Mouse (Mus musculus): ENCODE results near the gene Gm20661.

Gm20661 gene

DNA sequence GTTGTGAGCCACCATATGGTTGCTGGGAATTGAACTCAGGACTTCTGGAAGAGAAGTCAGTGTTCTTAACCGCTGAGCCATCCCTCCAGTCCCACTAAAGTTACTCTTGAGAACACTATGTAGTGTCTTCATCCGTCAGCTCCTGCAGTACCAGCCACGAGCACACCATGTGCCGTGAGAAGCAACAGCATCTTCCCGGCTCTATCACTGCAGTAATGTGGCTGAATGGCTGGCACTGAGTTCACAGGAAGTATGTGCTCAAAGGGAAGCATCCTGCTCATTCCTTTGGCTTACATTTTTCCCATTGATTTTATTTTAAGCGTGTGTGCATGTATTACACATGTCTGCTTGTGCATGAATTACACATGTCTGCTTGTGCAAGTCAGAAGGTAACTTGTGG, 15.4 kb upstream of the Gm20661 start:
- DNase-seq (ENCODE audit: low read depth, low spot score), result no peak

DNA sequence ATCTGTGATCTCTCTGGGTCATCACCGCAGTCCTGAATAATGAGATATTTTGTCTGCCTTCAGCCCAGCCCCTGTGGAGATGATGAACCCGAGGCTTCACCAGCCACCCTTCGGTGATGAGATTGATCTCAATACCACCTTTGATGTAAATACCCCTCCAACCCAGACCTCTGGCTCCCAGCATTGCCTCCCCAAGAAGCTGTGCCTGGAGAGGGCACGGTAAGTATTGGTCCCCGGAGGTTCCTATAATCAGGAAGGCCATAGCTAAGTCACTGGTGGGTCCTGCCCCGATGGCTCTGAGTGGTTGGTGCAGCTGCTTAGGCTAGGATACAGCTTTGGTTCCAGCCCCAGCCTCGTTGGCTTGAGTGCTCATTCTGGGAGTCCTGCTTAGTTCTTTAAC, 14.3 kb upstream of the Gm20661 start:
- DNase-seq (ENCODE audit: low read depth, low spot score), result no peak

DNA sequence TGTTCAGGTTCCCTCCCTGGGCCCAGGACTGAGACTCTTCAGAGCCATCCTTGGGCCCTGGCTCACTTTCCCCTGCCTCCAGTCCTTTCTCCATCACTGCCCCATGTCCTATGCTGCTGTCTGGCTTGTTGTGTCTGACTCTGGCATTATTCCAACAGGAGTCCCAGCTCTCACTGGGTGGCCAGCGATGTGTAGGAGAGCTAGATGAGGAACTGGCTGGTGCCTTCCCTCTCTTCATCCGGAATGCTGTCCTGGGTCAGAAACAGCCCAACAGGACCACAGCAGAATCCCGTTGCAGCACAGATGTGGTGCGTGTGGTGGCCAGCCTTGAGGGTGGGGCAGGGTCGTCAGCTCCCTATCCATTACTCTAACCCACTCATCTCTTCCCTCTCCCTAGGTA, 12.5 kb upstream of the Gm20661 start:
- DNase-seq (ENCODE audit: low read depth, low spot score), result no peak

DNA sequence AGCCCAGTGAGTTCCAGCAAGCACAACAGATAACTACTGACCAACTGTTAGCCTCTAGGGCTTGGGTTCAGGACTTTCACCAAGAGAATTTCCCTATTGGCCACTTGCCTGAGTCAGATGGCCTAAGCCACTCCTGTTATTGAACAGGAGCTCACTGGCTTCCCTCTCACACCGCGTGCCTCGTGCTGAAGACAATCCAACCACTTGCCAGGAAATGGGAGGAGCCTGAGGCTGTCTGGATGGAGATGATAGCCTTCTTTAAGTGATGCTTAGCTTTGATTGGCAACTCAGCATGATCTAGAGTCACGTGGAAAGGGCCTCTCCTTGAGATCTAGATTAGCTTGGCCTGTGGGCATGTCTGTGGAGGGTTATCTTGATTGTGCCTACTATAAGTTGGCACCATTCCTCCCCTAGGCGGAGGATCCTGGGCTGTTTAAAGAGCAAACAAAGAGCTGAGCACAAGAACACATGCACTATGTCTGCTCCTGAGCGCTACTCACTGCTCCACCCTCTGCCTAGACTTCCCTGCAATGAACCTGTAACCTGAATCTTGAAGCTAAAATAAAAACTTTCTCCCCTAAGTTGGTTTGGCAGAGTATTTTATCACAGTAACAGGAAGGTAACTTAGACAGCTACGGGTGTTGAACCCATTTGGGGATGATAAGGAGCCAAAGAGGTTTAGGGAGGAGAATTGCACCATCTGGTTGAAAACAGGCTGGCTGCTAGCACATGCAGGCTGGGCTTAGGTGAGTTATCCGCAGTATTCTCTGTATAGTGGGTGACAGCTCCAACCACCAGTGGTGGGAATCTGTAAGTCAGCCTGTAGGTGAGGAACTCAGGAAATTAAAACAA, 10.9 kb upstream of the Gm20661 start:
- no peak for DNase-seq (ENCODE audit: low read depth, low spot score)

DNA sequence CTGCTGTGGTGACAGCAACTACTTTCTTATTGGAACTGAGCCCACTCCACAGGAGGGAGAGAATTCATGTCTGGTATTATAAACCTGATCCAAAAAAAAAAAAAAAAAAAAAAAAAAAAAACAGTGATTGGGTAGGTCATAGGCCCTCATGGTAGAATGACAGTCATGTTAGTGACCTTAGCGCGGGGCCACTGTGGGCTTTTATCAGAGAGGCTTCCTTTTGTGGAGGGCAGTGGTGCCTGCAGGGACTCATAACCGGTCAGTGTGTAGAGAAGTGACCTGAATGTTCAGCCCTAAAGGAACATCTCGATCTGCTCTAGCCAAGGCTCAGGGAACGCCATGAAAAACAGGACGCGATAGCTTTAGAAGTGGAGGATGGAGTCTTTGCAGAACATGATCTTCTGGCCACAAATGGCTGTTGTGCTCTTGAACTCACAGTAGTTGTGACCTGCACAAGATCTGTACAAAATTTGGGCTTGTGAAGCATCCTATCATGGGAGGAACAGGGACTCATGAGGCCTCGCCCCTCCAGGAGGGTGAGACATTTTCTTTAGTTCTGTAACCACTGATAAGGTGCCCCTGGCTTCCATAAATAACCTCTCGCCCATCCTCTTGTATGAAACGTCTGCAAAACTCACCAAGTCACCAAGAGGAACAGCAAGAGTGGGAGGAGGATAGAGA, 8.2 kb upstream of the Gm20661 start:
- no peak for DNase-seq (ENCODE audit: low read depth, low spot score)

DNA sequence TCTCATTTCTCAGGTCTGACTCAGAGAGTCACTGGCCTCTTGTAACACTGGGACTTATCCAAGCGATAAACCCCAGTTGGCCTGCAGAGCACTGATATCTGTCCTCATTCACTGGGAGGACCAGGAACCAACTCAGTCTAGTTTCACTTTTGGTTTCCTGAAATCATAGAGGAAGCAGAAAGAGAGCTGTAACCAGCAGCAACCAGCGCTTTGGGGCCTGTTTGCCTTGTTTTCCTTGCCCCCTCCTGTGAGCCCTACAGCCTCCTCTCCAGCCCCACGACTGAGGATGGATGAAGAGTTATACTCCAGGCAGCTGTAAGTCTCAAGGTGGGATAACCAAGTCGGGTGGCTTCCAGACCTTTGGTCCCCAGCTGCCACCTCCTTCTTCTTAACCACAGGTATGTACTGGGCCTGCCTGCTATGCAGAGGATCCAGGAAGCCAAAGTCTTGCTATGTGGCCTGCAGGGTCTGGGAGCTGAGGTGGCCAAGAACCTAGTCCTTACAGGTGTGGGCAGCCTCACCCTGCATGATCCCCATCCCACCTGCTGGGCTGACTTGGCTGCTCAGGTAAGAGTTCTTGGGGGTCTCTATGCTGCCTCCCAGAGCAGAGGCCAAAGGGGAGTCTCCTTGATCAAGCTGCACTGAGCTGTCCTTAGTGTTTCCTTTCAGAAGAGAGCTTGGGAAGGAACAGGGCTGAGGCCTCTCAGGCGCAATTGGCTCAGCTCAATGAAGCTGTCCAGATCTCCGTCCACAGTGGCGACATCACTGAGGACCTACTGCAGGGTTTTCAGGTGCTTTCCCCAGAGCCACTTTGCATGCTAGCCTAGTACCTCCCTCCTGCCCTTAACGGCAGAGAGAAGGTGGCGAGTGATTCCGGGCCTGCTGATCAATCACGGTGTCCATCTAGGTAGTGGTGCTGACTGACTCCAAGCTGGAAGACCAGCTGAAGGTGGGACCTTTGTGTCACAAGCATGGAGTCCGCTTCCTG, 7.2 kb upstream of the Gm20661 start, which contains the start of gene Uba7:
Gene Uba7 (plus strand): TSS at position 107 of the 988 bp plus-strand sequence.
- DNase-seq (ENCODE audit: low read depth, low spot score), result no peak

DNA sequence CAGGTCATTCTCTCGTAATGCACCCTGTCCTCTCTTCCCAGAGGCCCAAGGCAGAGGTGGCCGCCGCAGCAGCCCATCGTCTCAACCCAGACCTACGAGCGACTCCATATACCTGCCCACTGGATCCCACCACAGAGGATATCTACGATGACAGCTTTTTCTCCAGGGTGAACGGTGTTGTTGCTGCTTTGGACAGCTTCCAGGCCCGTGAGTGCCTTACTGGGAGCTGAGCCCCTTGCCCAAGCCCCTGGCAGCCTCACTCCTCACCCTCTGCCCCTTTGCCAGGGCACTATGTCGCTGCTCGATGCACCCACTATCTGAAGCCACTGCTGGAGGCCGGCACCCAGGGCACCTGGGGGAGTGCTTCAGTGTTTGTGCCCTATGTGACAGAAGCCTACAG, 4.0 kb upstream of the Gm20661 start:
- no peak for DNase-seq (ENCODE audit: low read depth, low spot score)

DNA sequence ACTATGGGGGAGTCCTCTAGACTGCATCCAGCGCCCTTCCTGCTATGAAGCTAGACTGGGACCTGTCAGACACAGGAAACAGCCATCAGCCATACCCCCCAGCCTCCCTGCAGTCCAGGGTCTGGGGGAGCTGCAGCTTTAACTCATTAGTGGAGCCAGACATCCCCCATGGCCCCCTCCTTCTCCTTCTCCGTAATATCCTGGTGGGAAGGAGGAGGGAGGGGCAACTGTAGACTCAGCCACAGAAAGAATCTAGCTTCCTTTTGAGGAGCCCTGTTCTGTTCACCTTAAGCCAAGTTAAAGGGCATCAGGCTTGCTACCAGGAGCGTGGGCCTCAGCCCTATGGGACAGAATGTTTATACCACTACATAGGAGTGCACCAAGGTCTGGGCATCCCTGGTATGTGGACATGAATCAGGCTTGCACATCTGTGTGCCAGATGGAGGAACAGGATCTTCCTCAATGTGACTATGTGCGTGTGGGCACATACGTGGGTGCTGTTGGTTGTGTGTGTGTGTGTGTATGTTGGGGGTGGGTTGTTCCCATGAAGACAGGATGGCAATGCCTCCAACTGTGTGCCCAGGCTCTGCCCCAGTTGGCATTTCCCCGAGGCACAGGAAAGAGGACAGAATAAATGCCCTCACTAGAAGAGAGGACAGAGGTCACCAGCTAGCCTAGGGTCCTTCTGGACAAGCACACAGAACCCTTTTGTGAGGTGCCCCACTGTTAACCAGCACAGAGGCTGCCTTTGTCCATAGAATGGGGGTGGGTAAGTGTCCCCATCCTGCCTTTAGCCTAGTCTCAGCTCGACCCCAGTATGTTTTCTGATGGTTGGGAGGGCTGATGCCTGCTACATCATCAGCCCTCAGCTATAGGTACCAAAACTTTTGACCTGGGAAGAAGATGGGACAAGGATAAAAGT, 913 bp upstream of the Gm20661 start:
- DNase-seq (ENCODE audit: low read depth, low spot score), result no peak

DNA sequence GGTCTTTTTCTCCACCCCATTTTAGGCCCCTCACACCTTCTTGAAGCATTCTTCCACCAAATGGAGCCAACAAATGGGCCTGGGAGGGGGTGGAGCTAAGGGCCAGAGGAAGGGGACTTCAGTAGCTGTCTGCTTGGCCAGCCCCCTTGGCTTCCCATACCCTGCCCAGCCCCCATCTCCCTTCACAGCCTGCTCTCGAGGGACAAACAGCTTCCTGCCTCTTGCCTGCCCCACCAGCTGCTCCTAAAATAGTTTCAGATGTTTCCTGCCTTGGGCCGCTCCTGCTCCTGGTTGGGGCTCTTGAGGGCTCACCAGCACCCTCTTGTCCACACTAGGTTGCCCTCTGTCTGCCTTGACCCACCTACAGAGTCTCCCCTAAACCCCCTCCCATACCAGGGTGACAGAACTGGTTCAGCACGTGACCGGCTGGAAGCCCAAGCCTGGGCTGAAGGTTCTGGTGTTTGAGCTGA, 598 bp downstream of the Gm20661 start:
- no peak for DNase-seq (ENCODE audit: low read depth, low spot score)

DNA sequence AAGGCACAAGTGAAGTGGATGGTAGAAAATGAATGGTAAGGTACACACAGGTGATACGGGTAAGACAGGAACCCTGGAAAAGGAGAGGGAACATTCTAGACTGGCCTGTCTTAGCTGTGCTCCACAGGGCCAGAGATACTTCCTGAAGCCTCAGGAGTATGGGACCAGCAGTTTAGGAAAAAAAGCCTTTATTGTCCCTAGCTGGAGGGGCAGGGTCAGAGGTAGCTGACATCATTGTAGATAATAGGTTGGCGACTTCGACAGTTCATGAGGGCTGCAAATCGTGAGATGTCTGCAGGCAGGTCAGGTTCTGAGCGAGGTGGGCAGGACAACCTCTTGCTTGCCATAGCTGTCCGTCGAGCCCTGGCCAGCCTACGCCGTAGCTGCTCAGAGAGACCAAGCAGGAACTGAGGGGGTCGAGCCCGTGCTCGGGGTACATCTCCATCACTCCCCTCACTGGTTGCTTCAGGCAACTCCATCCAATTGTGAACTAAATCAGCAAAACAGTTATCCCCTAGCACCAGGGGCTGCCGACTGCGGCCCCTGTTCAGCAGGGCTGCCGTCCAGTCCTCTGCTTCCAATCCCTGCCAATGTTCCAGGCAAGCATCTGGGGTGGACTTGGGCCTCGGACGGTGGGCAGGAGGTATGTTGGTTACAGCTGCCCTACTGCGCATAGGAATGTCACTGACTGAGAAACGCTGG, 1.3 kb downstream of the Gm20661 start:
- no peak for DNase-seq (ENCODE audit: low read depth, low spot score)

DNA sequence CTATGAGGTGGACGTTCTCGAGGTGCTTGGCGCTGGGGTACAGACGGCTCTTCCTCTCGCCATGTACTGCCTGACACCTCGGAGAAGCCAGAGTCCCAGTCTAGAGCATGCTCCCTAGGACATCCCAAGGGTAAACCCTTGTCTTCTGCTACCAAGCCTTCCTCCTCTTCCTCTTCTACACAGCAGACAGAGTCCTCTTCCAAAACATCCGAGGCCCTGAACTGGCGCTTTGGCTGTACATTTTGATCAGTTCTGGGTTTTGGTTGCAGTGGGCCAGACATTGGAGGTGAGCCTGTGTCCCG, 1.8 kb downstream of the Gm20661 start:
- no peak for DNase-seq (ENCODE audit: low read depth, low spot score)

DNA sequence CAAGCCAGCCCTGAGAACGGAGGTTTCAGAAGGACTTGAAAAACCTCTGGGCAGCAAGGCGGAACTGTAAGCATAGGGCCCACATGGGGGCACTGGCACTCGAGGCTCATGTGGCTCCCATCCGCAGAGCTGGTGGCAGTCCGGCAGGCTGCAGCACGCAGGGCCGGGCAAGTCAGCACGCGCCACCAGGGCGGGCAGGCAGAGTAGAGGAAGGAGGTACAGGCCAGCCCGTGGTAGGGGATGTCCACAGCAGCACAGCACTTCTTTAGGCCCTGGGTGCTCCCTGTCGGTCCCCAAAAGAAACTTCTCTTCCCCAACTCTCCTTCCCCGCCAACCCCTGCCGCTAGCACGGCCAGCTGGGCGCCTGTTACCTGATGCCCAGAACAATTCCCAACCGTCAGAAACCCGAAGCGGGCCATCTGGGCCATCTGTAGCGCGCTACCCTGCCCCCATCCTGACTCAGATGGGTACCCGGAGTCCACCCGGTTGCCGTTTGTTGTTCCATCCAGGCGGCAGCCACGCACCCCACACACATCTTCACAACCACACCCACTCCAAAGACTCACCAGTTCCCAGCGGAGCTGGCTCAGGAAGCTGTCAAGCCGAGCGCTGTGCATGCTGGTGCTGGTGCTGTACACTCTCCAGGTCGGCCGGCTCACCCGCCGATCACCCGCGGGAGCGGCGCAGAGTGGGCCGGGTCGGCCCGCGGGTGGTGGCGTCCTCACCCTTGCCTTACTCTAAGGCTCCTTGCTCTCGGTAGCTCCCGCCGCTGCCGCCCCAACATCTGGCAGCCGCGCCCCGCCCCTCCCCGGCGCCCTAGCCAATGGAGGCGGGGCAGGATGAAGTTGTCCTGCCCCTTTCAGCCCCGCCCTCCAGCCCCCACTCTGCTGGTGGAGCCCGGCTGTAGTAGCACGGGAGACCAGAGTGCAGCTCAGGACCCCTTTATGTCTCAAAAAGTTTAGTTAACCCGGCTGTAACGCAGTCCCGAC, 2.6 kb downstream of the Gm20661 start, which contains the start of gene Inka1:
Gene Inka1 (minus strand): TSS at position 749 of the 989 bp plus-strand sequence.
- DNase-seq (ENCODE audit: low read depth, low spot score), result peak; percentile 82

DNA sequence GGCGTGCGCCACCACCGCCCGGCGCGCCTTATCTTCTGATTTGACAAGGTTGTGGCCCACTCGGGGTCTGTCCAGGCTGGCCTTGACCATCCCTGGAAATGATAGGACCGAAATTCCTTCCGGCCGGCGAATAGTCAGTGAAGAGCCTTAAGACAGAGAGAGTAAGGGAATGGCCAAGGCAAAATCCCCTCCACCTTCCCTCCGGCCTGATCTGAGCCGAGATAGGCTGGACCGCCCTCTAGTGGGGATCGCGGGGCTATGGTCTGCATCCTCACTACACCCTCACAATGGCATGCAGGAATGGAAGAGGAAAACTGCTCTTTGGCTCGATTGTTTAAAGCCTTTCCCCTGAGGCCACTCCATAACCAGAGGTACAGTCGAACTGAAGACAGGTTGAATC, 3.5 kb downstream of the Gm20661 start:
- peak; percentile 82 for DNase-seq (ENCODE audit: low read depth, low spot score)

DNA sequence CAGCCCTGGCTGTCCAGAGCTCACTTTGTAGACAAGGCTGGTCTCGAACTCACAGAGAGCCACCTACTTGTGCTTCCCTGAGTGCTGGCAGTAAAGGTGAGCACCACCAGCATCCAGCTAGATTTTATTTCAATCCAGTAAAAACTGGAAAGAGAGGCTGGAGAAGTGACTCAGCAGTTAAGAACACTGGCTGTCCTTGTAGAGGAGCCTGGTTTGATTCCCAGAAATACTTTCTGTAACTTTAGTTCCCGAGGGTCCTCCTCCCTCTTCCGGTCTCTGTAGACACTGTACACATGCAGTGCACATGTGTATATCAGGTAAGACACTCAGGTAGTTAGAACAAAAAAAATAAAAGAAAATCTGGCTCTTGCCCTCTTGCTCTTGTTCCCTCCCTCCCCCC, 5.1 kb downstream of the Gm20661 start:
- no peak for DNase-seq (ENCODE audit: low read depth, low spot score)

DNA sequence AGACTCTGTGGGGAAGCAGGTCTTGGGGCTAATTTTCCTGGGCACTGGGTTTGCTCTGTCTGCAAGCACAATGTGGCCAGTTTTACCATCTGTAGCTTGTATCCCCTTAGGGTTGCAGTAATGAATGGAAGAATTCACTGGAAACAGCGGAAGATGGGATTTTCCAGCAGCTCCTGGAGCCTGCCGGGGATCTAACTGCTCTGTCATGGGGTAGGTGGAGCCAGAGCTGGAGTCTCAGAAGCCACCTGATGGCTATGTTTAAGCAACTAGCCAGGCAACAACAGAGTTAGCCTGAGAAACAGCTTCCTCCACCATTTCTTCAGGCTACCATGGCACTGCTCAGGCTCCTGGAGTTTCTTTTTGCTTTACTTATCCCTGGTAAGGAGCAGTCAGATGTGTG, 9.3 kb downstream of the Gm20661 start, which contains the start of gene Cdhr4:
Gene Cdhr4 (plus strand): TSS at position 301 of the 400 bp plus-strand sequence.
- DNase-seq (ENCODE audit: low read depth, low spot score), result no peak

DNA sequence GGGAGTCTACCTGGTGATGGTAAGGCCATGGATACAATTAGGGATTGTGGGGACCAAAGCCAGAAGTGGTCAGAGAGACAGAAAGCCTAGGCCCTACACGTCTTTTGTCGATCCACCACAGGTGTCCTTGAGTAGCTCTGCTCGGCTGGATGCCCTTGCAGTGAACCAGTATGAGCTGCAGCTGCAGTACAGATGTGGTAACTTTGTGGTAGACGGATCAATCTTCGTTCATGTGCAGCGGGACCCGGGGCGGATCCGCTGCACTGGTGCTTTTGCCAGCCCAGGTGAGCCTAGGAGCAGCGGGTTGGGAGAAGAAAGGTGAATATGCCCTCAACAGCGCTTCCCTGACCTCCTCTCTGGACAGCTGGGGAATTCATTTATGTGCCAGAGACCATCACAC, 10.2 kb downstream of the Gm20661 start:
- DNase-seq (ENCODE audit: low read depth, low spot score), result no peak

DNA sequence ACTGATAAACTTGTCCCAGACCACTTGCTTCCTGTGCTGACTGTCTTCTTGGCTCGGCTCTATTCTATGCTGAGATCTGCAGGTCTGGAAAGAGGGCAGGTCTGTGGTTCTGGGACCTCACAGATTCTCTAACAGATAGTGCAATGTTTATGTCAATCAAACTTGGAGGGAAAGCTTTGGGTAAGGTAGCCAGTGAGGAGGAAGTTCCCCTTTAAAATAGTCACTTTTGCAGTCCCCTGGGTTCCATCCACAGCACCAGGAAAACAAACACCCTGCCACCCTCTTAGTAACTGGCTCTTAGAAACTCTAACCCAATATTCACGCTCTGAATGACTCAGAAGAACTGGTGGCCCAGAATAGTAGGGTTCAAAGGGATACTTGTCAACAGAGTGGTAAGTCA, 11.6 kb downstream of the Gm20661 start:
- no peak for DNase-seq (ENCODE audit: low read depth, low spot score)

DNA sequence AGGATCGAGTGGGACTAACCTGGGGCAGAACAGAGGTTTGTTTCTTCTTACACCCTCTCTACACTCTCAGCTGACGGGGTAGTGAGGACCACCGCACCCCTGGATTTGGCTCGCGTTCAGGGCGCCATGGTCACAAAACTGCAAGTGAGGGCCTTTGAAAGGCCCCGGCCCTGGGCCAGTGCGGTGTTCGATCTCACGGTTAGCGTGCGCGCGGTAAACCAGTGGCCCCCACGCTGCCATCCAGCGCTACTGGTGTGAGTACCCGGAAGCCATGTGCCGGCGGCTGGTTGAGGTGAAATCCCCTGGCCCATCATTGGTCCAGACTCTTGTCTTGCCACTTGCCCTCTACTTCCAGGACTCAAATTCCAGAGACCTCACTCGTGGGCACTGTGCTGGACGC, 12.7 kb downstream of the Gm20661 start:
- DNase-seq (ENCODE audit: low read depth, low spot score), result no peak

DNA sequence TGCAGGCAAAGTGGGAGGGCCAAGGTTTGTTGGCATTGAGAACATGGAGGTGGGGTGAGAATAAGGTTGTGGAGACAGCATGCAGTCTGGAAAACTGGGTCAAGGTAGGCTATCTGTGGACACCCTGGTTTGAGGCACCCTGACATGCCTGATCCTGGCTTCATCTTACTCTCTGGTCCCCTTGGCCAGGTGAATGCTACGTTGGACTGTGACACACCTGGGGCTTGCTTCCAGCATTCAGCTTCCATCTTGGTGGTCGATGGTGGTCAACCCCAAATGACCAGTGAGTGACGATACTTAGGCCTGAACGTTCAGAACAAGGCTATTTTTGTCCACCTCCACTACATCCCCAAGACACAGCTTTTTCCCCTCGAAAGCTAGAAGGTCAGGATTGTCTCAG, 13.2 kb downstream of the Gm20661 start, which contains the start of gene Gm20662:
Gene Gm20662 (plus strand): TSS at position 301 of the 400 bp plus-strand sequence.
- no peak for DNase-seq (ENCODE audit: low read depth, low spot score)
